Mouse (Mus musculus) erythroid progenitor cell, adult 5-6 weeks (primary cell): ENCODE measurements around the gene Psmd9. TPM values are rescaled to one million over a fixed set of nuclear protein-coding genes. Genes with fewer than 3 reads are reported as not detected.

Source experiments
- ATAC-seq: replicated peaks from 2 replicates; pipeline ENCODE4 v1.8.0; 2016; ENCODE audit warnings: moderate number of reproducible peaks, mild to moderate bottlenecking, moderate TSS enrichment, inconsistent platforms; ENCODE audit not compliant: poor library complexity, low FRiP score, severe bottlenecking
- total RNA-seq, 2 experiments: library from RNA; stranded (forward) in 1 of 2; stranded (reverse) in 1 of 2; fragments of 150-400 nt in 1 of 2; fragments of 186-747, 209-891 nt in 1 of 2; gene quantifications; 2 replicates each; pipeline versions ENCODE4 v1.2.3 to v1.2.4; 2015 to 2017; ENCODE audit warnings: low replicate concordance in 2 of 2

Gene Psmd9
- total RNA-seq, 2 experiments from 2014 or later = 27.2 to 52.2 TPM

DNA sequence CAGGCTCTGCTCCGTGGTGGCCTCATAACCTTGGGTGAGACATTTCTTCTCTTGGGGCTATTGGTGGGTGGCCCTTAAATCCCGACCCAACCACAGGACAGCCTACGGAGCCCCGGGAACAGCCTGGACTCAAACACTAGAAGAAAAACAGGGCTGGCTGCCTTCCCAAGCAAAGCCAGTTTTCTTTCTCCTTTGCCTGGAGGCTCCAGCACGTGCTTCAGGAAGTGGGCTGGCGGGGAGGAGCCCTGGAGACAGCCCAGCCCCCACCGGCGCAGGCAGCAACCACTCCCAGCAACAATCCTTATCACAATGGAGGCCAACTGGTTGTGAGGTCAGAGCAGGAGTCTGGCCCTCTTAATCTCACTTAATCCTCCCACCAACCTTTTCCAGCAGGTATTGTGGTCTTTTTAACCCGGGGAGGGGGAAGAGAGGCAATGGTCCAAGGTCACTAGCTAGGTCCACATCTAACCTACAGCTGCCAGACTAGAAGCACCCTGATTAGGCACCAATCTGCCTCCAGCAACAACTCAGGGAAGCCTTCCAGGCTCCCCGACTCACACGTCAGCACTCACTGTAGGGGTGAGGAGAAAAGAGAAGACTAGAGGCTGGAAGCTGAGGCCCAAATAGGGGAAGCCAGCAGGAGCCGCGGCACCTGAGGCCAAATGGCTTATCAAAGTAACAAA is 32.7 kb upstream of the Psmd9 start:
- peak; percentile 48 for ATAC-seq

GRCm38 (mm10) chr5:123137044-123137909 is 31.9 kb upstream of the Psmd9 start:
- ATAC-seq = peak; percentile 15; the same call in 1 of the 2 replicates

- ATAC-seq = no peak
These were observed 31.3 kb upstream of the Psmd9 start for GRCm38 (mm10) chr5:123137910-123138229.

GRCm38 (mm10) chr5:123138230-123138911 is 30.8 kb upstream of the Psmd9 start:
- no peak for ATAC-seq

DNA sequence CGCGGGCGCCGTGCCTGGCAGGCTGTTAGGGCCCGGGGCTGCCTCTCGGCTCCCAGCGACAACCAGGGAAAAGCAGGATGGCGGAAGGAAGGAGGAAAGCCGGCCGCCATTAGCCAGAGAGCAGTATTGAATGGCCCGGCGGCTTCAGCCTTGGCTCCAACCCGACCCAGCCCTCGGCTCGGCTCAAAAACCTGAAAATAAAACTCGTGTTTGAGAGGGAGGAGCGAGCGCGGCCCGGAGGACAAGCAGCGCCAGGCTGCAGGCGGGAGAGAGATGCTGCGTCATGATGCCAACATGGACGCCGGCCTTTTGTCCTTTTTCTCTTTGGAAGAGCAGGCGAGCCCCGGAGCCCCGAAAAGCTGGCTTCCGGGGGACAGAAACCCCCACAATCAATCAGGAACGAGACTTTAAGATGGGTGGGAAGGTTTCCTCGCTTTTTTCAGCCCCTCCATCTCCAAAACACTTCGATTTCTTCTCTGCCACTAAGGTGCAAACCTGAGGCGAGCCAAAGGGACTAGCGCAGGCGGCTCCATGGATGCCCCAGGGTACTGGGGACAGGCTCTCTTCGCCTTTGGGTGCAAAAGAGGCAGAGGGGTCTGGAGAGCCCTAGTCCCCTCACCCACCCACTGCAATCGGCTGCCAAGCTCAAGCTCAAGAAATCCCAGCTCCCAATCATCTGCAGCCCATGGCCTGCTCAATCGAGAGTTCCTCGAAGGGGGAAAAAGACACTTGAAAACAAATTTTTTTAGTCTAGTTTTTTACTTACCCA is 30.1 kb upstream of the Psmd9 start:
- peak; percentile 32 for ATAC-seq

GRCm38 (mm10) chr5:123139722-123140627 is 29.2 kb upstream of the Psmd9 start:
- no peak for ATAC-seq

DNA sequence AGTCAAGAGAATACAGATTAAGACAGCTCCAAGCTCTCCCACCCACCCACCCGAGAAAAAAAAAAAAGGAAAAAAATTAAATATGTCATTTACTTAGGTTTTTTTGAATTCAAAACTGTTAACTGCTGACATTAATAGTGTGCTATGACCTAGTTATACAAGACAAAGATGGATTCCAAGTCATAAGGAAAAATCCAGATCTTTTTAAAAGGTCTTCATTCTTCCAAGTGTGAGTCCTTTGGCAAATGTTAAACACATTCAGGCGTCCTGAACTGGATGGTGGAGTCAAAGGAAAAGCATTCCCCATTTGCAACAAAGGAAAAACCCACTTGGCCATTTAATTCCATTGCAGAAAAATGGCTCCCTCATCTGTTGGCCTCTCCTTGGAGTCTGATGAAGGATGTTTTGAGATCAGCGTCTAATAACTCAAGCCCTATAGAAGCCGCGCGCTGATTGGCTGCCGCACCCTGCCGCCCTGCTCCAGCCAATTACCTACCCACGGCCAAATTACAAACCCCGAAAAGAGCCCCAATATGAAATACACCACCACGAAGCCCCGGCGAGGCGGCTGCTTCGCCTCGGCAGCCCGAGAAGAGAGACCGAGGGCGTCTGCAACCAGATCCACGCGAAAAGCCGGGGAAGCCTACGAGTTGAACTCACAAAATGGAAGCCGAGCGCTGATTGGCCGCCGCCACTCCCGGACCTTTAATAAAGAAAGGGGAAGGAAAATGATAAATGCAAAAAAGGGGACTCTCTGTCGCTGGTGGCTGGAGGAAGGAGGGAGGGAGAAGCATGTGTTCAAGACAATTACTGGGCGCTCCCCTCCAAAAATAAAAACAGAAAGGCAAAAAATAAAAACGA is 28.3 kb upstream of the Psmd9 start:
- ATAC-seq = peak; percentile 53

GRCm38 (mm10) chr5:123141555-123142160 is 27.6 kb upstream of the Psmd9 start:
- 0 out of 2 replicates have a peak, but pooled peaks have one; percentile 4 for ATAC-seq

DNA sequence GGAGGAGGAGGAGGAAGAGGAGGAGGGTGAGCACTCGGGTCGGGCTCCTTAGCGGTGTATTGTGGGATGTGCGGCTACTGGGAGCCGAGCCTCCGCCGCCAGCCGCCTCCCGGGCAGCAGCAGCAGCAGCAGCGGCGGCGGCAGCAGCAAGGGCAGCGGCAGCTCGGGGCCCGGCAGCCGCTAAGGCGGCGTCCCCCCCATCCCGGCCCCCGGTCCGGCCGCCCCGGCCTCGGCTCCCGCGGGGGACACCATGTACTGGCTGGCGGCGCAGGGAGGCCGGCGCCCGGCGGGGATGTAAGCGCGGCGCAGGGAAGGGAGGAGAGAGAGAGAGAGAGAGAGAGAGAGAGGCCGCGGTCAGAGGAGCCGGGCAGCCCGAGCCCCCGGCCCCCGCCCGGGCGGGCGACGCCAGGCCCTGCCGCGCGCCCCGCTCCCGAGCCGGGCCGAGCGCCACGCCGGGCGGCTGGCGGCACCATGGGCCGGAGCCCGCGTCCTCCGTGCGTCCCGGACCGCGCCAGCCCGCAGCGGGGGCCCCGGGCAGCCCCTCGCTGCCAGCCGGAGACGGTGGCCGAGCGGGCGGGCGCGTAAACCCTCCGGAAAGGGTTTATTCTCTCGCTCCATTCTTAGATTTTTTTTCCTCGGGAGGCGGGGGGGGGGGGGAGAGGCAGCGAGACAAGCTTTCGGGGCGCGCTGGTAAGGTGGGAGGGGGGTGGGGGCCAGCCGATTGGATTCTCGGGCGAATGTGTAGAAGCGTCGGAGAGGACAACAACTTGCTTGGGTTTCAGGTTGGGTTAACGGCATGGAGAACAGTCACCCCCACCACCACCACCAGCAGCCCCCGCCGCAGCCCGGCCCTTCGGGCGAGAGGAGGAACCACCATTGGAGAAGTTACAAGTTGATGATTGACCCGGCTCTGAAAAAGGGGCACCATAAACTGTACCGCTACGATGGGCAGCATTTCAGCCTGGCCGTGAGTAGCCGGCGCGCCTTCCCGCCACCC is 26.8 kb upstream of the Psmd9 start, which contains the start of gene Setd1b:
Gene Setd1b (plus strand): TSS at position 33 of the 997 bp plus-strand sequence.
- peak; percentile 40 for ATAC-seq

DNA sequence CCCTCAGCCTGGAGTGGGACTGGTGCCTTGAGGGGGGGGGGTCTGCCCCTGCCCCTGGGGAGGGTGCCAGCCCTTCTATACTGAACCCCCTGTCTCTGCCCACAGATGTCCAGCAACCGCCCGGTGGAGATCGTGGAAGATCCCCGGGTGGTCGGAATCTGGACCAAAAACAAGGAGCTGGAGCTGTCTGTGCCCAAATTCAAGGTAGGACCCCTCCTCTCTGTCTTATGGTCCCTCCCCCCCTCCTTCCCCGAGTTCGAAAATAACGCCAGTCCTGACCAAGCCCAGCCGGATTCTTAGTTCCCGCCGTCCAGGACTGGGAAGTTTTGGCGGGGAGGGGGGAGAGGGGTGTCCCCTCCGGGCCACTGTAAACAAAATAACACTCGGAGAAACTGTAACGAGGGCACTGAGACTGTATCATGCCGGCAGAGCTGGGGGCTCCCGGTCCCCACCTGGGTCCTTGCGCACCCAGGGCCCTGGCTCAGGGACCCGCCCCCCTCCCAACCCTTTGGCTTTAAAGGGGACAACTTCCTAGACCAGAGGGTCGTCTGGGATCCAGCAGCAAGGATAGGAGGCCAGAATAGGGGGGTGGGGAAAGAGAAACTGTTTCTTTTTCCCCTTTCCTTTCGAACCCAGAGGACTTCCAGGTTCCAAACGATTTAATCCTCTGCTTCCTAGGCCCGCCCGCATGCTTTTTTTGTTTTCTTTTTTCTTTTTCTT is 25.8 kb upstream of the Psmd9 start:
- ATAC-seq = no peak

DNA sequence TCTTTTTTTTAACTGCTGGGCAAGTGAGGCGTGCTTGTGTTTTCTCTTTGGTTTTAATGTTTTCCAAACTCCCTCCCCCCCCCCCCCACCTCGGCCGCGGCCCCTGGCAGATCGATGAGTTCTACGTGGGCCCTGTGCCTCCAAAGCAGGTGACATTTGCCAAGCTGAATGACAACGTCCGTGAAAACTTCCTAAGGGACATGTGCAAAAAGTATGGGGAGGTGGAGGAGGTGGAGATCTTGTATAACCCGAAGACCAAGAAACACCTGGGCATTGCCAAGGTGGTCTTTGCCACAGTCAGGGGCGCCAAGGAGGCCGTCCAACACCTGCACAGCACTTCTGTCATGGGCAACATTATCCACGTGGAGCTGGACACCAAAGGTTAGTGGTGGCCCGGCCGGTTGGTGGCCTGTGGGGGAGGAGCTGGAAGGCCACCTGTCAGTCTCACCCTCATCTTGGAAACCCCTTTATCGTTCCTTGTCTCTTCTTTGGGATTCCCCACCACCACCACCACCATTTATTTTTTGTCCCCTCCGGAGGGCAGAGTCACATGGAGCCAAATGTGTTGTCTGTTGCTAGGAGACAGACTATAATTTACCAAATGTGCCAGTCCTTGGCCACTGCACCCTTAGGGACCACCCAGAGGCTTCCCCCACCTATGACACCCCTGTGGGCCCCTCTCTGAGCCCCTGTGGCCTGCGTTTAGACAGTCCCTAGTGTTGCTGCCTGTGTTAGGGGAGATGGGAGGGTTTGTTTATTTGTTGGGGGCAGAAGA is 25.1 kb upstream of the Psmd9 start:
- no peak for ATAC-seq

GRCm38 (mm10) chr5:123144746-123145590 is 24.2 kb upstream of the Psmd9 start:
- no peak for ATAC-seq

- ATAC-seq = no peak
These were observed 22.9 kb upstream of the Psmd9 start for GRCm38 (mm10) chr5:123146357-123146756.

DNA sequence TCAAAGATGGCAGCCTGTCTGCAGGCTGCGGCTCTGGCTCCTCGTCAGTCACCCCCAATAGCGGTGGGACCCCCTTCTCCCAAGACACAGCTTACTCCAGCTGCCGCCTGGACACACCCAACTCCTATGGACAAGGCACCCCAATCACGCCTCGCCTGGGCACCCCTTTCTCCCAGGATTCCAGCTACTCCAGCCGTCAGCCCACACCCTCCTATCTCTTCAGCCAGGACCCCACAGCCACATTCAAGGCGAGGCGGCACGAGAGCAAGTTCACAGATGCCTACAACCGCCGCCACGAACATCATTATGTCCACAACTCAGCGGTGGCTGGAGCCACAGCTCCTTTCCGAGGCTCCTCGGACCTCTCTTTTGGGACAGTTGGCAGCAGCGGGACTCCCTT is 21.6 kb upstream of the Psmd9 start:
- no peak for ATAC-seq
